8 mouse cellular contexts compared by ENCODE assay signal in genomic region chr2:106194369-106195023, GRCm38 (mm10).
DNase-seq lines count a peak whose midpoint lies in the region; ATAC-seq and TF ChIP-seq lines count a peak whose summit lies in the region.

No protein-coding gene starts in this region.

- peaks cover 0 to 3% of the 10 kb centered on the region in 2 experiments; a peak in 2 of 4 replicates for H3K4me1 ChIP-seq in ES-E14 (ENCODE audit: control insufficient read depth in 2 of 2, insufficient read depth in 2 of 2, low read length in 2 of 2, poor library complexity in 1 of 2)
- H3K4me1 ChIP-seq in forebrain, embryonic 12.5 days: peaks cover 36% of the 10 kb centered on the region
- H3K4me1 ChIP-seq in lung, adult 2 months (ENCODE audit: control insufficient read depth, insufficient read depth, low read length): no peaks in the 10 kb centered on the region

- peak; percentile 84 for TF ChIP-seq CTCF in layer of hippocampus, adult 2 months (conservative IDR thresholded peaks at IDR 0.05)
- no peak for TF ChIP-seq CTCF in lung, adult 2 months (IDR thresholded peaks at IDR 0.05; ENCODE audit: insufficient read depth, low read length)

- peak; percentile 89 for ATAC-seq in forebrain, embryonic 12.5 days (ENCODE audit: low FRiP score)
- ATAC-seq in hematopoietic stem cell, adult 5-6 weeks (replicated peaks in 1 of 2; ENCODE audit: insufficient read depth in 1 of 2, low FRiP score in 2 of 2, low TSS enrichment in 1 of 2, low read depth in 1 of 2, poor library complexity in 2 of 2, severe bottlenecking in 2 of 2): peak; percentile 49 to 64; a peak in 3 of 4 replicates

- 6% methylated on average over 14 of the region's 14 CpGs for WGBS in forebrain, embryonic 12.5 days
- WGBS in lung, adult 2 months: 13% methylated on average over 14 of the region's 14 CpGs

- DNase-seq in ES-E14 (ENCODE audit: low read depth, low spot score): peak; percentile 65
- DNase-seq in c-Kit-positive CD71-negative TER-119-negative erythroid progenitor cells, embryonic 14.5 days (ENCODE audit: low read depth): peak; percentile 52
- DNase-seq in layer of hippocampus, adult 2 months (ENCODE audit: low spot score in 2 of 2): peak; percentile 58 to 82
- DNase-seq in lung, adult 2 months: peak; percentile 8
- peak; percentile 74 for DNase-seq in ovary, postnatal 14 days (ENCODE audit: low spot score)
- peak; percentile 59 for DNase-seq in urinary bladder, postnatal 25 days (ENCODE audit: low spot score)

- no peak overlapping the region for H3K4me3 ChIP-seq in ES-E14 (ENCODE audit: insufficient read depth in 1 of 2, low read depth in 1 of 2, low read length in 2 of 2, poor library complexity in 1 of 2, severe bottlenecking in 1 of 2)
- H3K4me3 ChIP-seq in forebrain, embryonic 12.5 days (replicated peaks): peak overlapping the region; percentile 32
- peak overlapping the region; percentile 6; the same call in 1 of the 2 replicates for H3K4me3 ChIP-seq in layer of hippocampus, adult 2 months
- no peak overlapping the region for H3K4me3 ChIP-seq in lung, adult 2 months (replicated peaks; ENCODE audit: extremely low read depth, low read depth, low read length)

- peak overlapping the region; percentile 68 for H3K4me2 ChIP-seq in forebrain, embryonic 12.5 days

- H3K27me3 ChIP-seq in forebrain, embryonic 12.5 days: peaks cover 6% of the 10 kb centered on the region; the same call in 1 of the 2 replicates

- H3K9me3 ChIP-seq in ES-E14 (ENCODE audit: control insufficient read depth, insufficient read depth, low read depth, low read length): no peaks in the 10 kb centered on the region
- H3K9me3 ChIP-seq in forebrain, embryonic 12.5 days: no peaks in the 10 kb centered on the region

- TF ChIP-seq POLR2A in lung, adult 2 months (IDR thresholded peaks at IDR 0.05; ENCODE audit: borderline replicate concordance, extremely low read depth, low read depth, low read length): no peak

- in situ Hi-C loops in ES-E14 (cut with MboI; ENCODE audit: low sequenced_read_pairs in 2 of 2, unreplicated experiment in 2 of 2): loop anchor here in 1 of 2 experiments (25.0 kb wide), 1 partner anchor 857 kb away; no protein-coding TSS in a partner anchor

- H3K36me3 ChIP-seq in ES-E14 (ENCODE audit: control insufficient read depth, insufficient read depth, low read length, poor library complexity, severe bottlenecking): no peaks in the 10 kb centered on the region
- H3K36me3 ChIP-seq in forebrain, embryonic 12.5 days (replicated peaks): no peaks in the 10 kb centered on the region

- H3K27ac ChIP-seq in ES-E14 (ENCODE audit: insufficient read depth, low read depth, low read length, poor library complexity, severe bottlenecking): no peak overlapping the region
- H3K27ac ChIP-seq in forebrain, embryonic 12.5 days: peak overlapping the region; percentile 70
- H3K27ac ChIP-seq in layer of hippocampus, adult 2 months: 0 out of 2 replicates have a peak overlapping the region, but pooled peaks have one; percentile 32

- no peak overlapping the region for H3K9ac ChIP-seq in ES-E14 (ENCODE audit: insufficient read depth, low read depth, low read length, poor library complexity, severe bottlenecking)
- peak overlapping the region; percentile 44; the same call in 1 of the 2 replicates for H3K9ac ChIP-seq in forebrain, embryonic 12.5 days

TF ChIP-seq in ES-E14, 5 proteins besides CTCF, POLR2A, EP300 and RAD21:
- TF ChIP-seq ZC3H11A (IDR thresholded peaks at IDR 0.05; ENCODE audit: borderline replicate concordance, low read depth, low read length) (peak; percentile 88), HCFC1 (IDR thresholded peaks at IDR 0.05; ENCODE audit: borderline replicate concordance, insufficient read depth, low read length) (no peak), MAFK (IDR thresholded peaks at IDR 0.05; ENCODE audit: insufficient read depth, low read depth, low read length) (no peak), CHD2 (IDR thresholded peaks at IDR 0.05; ENCODE audit: low read depth, low read length) (no peak)

Comparison
In these comparisons a context has a peak if more than half of its experiments do, and no peak if none do; other contexts are left out.
1. DNase-seq: peak in every context shown above with its lines; median percentile 74 in ovary, postnatal 14 days; 70 in layer of hippocampus, adult 2 months; 65 in ES-E14; 59 in urinary bladder, postnatal 25 days; 52 in c-Kit-positive CD71-negative TER-119-negative erythroid progenitor cells, embryonic 14.5 days; 8 in lung, adult 2 months.
2. H3K4me3 ChIP-seq: peak in forebrain, embryonic 12.5 days (single experiment) and layer of hippocampus, adult 2 months (single experiment); none in ES-E14 (0 of 2) and lung, adult 2 months (single experiment).